Mouse (Mus musculus) ZHBTc4 (cell line): Measurements from ENCODE around the gene Sall2.
"Not testable (repeated sequence)": the region's sequence is repeated elsewhere in the genome, so short reads cannot be mapped to it uniquely, and the experiment has no call there.

ENCODE experiments used
- DNase-seq: peaks from one replicate; pipeline ENCODE4 v3.0.0-alpha.2; 2011; ENCODE audit warnings: low read depth, low spot score

Sall2 gene

GRCm38 (mm10) chr14:52303517-52303916, 25.0 kb downstream of the Sall2 start:
- not testable (repeated sequence) for DNase-seq

- DNase-seq, result peak; percentile 30
Observed at GRCm38 (mm10) chr14:52295558-52296264, 32.9 kb downstream of the Sall2 start.

GRCm38 (mm10) chr14:52284191-52284590, 44.4 kb downstream of the Sall2 start:
- DNase-seq, result peak; percentile 76

GRCm38 (mm10) chr14:52283629-52284028, 44.9 kb downstream of the Sall2 start:
- DNase-seq, result no peak

GRCm38 (mm10) chr14:52279747-52280120, 48.8 kb downstream of the Sall2 start:
- no peak for DNase-seq

- DNase-seq, result peak; percentile 99
Observed at GRCm38 (mm10) chr14:52278932-52279746, 49.4 kb downstream of the Sall2 start, which contains the start of the genes Tox4 and Rab2b. Tox4 (plus strand) TSS chr14:52279146. Rab2b (minus strand) TSS chr14:52279545.

GRCm38 (mm10) chr14:52277210-52277609, 51.4 kb downstream of the Sall2 start:
- peak; percentile 17 for DNase-seq

- DNase-seq, result peak; percentile 52
Observed at GRCm38 (mm10) chr14:52272781-52273180, 55.8 kb downstream of the Sall2 start.
